Mouse (Mus musculus) liver, embryonic 16.5 days (tissue): Measurements from ENCODE around the gene Nufip1. TPM values are rescaled to one million over a fixed set of nuclear protein-coding genes. Genes with fewer than 3 reads are reported as not detected.
"Not testable (repeated sequence)": the region's sequence is repeated elsewhere in the genome, so short reads cannot be mapped to it uniquely, and the experiment has no call there.

Experiments
- ATAC-seq: fragments of 200-750 bp; cut with Nextera tagmentation; 2 replicates; pipeline ENCODE4 v1.8.0; 2017; ENCODE audit warnings: low read depth, mild to moderate bottlenecking, moderate number of reproducible peaks, moderate library complexity
- H3K27ac ChIP-seq: fragments of 300-500 bp; sonication (generic); 2 replicates; pipeline ENCODE4 v1.5.1; 2014; ENCODE audit warnings: mild to moderate bottlenecking, low read length
- H3K27me3 ChIP-seq: fragments of 300-500 bp; sonication (generic); 2 replicates; pipeline ENCODE4 v1.6.1; 2014; ENCODE audit warnings: low read depth, low read length, mixed read lengths; ENCODE audit not compliant: control insufficient read depth, insufficient read depth
- H3K36me3 ChIP-seq: fragments of 300-500 bp; sonication (generic); 2 replicates; pipeline ENCODE4 v1.6.1; 2014; ENCODE audit warnings: mild to moderate bottlenecking; ENCODE audit not compliant: control insufficient read depth, insufficient read depth
- H3K4me1 ChIP-seq: fragments of 300-500 bp; sonication (generic); 2 replicates; pipeline ENCODE4 v1.6.1; 2014; ENCODE audit warnings: low read depth, low read length, mixed read lengths; ENCODE audit not compliant: control insufficient read depth
- H3K4me2 ChIP-seq: fragments of 300-500 bp; sonication (generic); 2 replicates; pipeline ENCODE4 v1.6.1; 2014; ENCODE audit warnings: low read depth, low read length, mixed read lengths
- H3K4me3 ChIP-seq: fragments of 300-500 bp; sonication (generic); 2 replicates; pipeline ENCODE4 v1.5.1; 2014; ENCODE audit warnings: low read depth, mild to moderate bottlenecking, low read length
- H3K9ac ChIP-seq: fragments of 300-500 bp; sonication (generic); 2 replicates; pipeline ENCODE4 v1.6.1; 2014; ENCODE audit warnings: low read depth, low read length
- H3K9me3 ChIP-seq: fragments of 300-500 bp; sonication (generic); replicated peaks from 2 replicates; pipeline ENCODE4 v1.6.1; 2016; ENCODE audit warnings: low read length; ENCODE audit not compliant: control insufficient read depth
- WGBS: fragments of 180-500 bp; shearing (Covaris S2); extraction: QIAGEN DNeasy Blood & Tissue Kit; methylation state at CpG from one replicate; pipeline ENCODE4 v1.1.7; 2014; ENCODE audit not compliant: insufficient replicate concordance; 5-methylcytosine and 5-hydroxymethylcytosine counted together
- polyA plus RNA-seq: library from polyadenylated mRNA; unstranded; fragments of >200 nt; fragmentation: Nextera tagmentation; extraction: Ambion mirVana; gene quantifications from 2 replicates; pipeline ENCODE4 v1.2.1, GENCODE M21; 2015

Nufip1 gene
- polyA plus RNA-seq, 1 experiment from 2014 or later, result 4.3 TPM

GRCm38 (mm10) chr14:76160580-76160979 lies 49.9 kb downstream of the Nufip1 start:
- H3K4me2 ChIP-seq, result not testable (repeated sequence)
- WGBS, result 57% methylated on average over 5 of the region's 6 CpGs

GRCm38 (mm10) chr14:76164236-76164635 lies 53.5 kb downstream of the Nufip1 start:
- Histone ChIP-seq H3K9ac (no peak overlapping the region), H3K36me3 (no peaks in the 10 kb centered on the region), H3K27me3 (peaks cover 19% of the 10 kb centered on the region), H3K4me1 (no peaks in the 10 kb centered on the region), H3K9me3 (no peaks in the 10 kb centered on the region), H3K4me3 (no peak overlapping the region), H3K27ac (no peak overlapping the region), H3K4me2 (no peak overlapping the region)
- WGBS, result 28% methylated on average over 11 of the region's 11 CpGs
- no peak for ATAC-seq

More at GRCm38 (mm10) chr14:76160580-76160979, 49.9 kb downstream of the Nufip1 start:
- not testable (repeated sequence) for ATAC-seq, H3K27ac ChIP-seq, H3K4me3 ChIP-seq, H3K4me1 ChIP-seq, H3K36me3 ChIP-seq, H3K9ac ChIP-seq, H3K9me3 ChIP-seq
- peaks cover 17% of the 10 kb centered on the region for H3K27me3 ChIP-seq

GRCm38 (mm10) chr14:76164904-76165755 lies 54.4 kb downstream of the Nufip1 start:
- H3K4me1 ChIP-seq, result no peaks in the 10 kb centered on the region
- H3K27me3 ChIP-seq, result peaks cover 19% of the 10 kb centered on the region
- H3K9me3 ChIP-seq, result no peaks in the 10 kb centered on the region
- H3K4me2 ChIP-seq, result no peak overlapping the region
- no peak overlapping the region for H3K9ac ChIP-seq
- H3K36me3 ChIP-seq, result no peaks in the 10 kb centered on the region
- no peak for ATAC-seq
- no peak overlapping the region for H3K4me3 ChIP-seq
- 23% methylated on average over 32 of the region's 32 CpGs for WGBS
- H3K27ac ChIP-seq, result no peak overlapping the region

GRCm38 (mm10) chr14:76169876-76170466 lies 59.3 kb downstream of the Nufip1 start:
- no peaks in the 10 kb centered on the region for H3K36me3 ChIP-seq
- H3K27ac ChIP-seq, result no peak overlapping the region
- H3K4me3 ChIP-seq, result no peak overlapping the region
- WGBS, result 55% methylated on average over 11 of the region's 11 CpGs
- no peak overlapping the region for H3K9ac ChIP-seq
- H3K27me3 ChIP-seq, result peaks cover 8% of the 10 kb centered on the region
- H3K4me1 ChIP-seq, result no peaks in the 10 kb centered on the region
- H3K9me3 ChIP-seq, result no peaks in the 10 kb centered on the region
- no peak overlapping the region for H3K4me2 ChIP-seq
- ATAC-seq, result no peak

- Histone ChIP-seq H3K4me1 (no peaks in the 10 kb centered on the region), H3K27ac (no peak overlapping the region), H3K27me3 (no peaks in the 10 kb centered on the region), H3K36me3 (no peaks in the 10 kb centered on the region), H3K9ac (no peak overlapping the region), H3K4me2 (no peak overlapping the region), H3K4me3 (no peak overlapping the region), H3K9me3 (no peaks in the 10 kb centered on the region)
- no peak for ATAC-seq
- WGBS, result 50% methylated on average over 8 of the region's 8 CpGs
Observed at GRCm38 (mm10) chr14:76171285-76171684, 60.6 kb downstream of the Nufip1 start.

- Histone ChIP-seq H3K4me3 (no peak overlapping the region), H3K27me3 (no peaks in the 10 kb centered on the region), H3K4me1 (no peaks in the 10 kb centered on the region), H3K4me2 (no peak overlapping the region), H3K27ac (no peak overlapping the region), H3K9me3 (no peaks in the 10 kb centered on the region), H3K36me3 (no peaks in the 10 kb centered on the region), H3K9ac (no peak overlapping the region)
- 61% methylated on average over 7 of the region's 7 CpGs for WGBS
- ATAC-seq, result no peak
Observed at GRCm38 (mm10) chr14:76174328-76174727, 63.6 kb downstream of the Nufip1 start.

GRCm38 (mm10) chr14:76175808-76176207 lies 65.1 kb downstream of the Nufip1 start:
- ATAC-seq, result no peak
- no peak overlapping the region for H3K4me3 ChIP-seq
- H3K9me3 ChIP-seq, result no peaks in the 10 kb centered on the region
- 45% methylated on average over 5 of the region's 5 CpGs for WGBS
- H3K9ac ChIP-seq, result no peak overlapping the region
- no peak overlapping the region for H3K4me2 ChIP-seq
- H3K27me3 ChIP-seq, result no peaks in the 10 kb centered on the region
- no peak overlapping the region for H3K27ac ChIP-seq
- H3K36me3 ChIP-seq, result no peaks in the 10 kb centered on the region
- no peaks in the 10 kb centered on the region for H3K4me1 ChIP-seq

GRCm38 (mm10) chr14:76177230-76177629 lies 66.5 kb downstream of the Nufip1 start:
- H3K27me3 ChIP-seq, result no peaks in the 10 kb centered on the region
- H3K4me2 ChIP-seq, result no peak overlapping the region
- H3K4me1 ChIP-seq, result no peaks in the 10 kb centered on the region
- 79% methylated on average over 9 of the region's 9 CpGs for whole genome bisulfite sequencing
- H3K9ac ChIP-seq, result no peak overlapping the region
- no peaks in the 10 kb centered on the region for H3K36me3 ChIP-seq
- H3K4me3 ChIP-seq, result no peak overlapping the region
- ATAC-seq, result no peak
- no peak overlapping the region for H3K27ac ChIP-seq
- no peaks in the 10 kb centered on the region for H3K9me3 ChIP-seq

GRCm38 (mm10) chr14:76178447-76178846 lies 67.8 kb downstream of the Nufip1 start:
- Histone ChIP-seq H3K27me3 (no peaks in the 10 kb centered on the region), H3K9me3 (no peaks in the 10 kb centered on the region), H3K4me2 (no peak overlapping the region), H3K4me1 (no peaks in the 10 kb centered on the region), H3K27ac (no peak overlapping the region), H3K4me3 (no peak overlapping the region), H3K9ac (no peak overlapping the region), H3K36me3 (no peaks in the 10 kb centered on the region)
- 69% methylated on average over 2 of the region's 2 CpGs for WGBS
- no peak for ATAC-seq
